Mouse (Mus musculus): ENCODE data around the gene Rmdn2.

Rmdn2 gene

DNA sequence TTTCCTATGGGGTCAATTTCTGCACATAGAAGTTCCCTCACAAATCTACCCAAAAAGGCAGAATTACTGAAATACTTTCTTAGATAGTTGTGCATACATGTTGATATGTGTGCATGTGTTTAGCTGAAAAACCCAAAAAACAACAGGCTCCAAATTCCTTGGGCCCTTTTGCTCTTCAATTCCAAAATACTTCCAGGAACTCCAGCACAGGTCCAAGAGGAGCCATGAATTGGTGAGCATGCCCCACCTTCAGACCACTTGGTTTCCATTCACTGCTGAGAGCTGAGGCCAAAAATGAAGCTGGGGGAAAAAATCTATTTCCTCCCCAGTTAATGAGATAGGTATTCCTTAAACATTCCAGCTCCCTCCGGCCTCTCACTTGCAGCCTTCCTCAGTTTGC lies 98.1 kb downstream of the Rmdn2 start:
- DNase-seq: no peak

GRCm38 (mm10) chr17:79710246-79710842 lies 98.7 kb downstream of the Rmdn2 start:
- DNase-seq: peak in 1 of 2 experiments; percentile 41

GRCm38 (mm10) chr17:79711944-79712343 lies 100.3 kb downstream of the Rmdn2 start:
- no peak for DNase-seq

DNA sequence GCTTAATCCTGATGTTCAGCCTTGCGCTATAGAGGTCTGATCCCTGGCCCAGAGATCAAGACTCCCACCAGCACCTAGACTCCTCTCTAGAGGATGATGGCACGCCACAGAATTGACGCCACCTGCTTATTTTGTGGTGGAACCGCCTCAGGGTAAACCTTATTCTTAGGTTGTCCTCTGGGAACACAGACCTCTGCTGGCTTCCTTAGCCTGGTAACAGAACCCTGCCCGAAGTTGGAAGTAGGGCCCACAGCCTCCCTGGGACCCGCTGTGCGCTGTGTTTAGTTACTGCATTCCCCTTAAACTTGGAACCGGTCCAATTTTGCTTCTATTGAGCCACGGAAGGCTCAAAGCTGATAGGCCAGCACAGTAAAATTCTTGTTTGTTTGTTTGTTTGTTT lies 100.9 kb downstream of the Rmdn2 start:
- peak in 1 of 2 experiments; percentile 38 for DNase-seq

DNA sequence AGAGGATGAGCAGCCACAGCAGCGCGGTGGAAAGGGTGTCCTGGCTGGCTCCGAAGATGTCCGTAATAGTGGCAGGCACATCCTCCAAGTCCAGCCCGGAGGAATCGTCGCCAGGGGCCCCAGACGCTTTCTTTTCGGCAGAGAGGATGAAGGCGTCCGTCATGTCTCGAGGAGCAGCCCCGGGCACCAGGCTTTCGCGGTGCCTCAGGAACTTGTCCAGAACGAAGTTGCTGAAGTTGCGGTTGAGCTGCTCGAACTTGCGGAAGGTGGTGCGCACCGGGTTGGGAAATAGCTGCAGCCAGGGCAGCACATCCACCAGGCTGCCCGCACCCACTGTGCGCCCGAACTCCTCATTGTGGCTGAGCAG lies 101.6 kb downstream of the Rmdn2 start:
- DNase-seq: no peak

GRCm38 (mm10) chr17:79713643-79714367 lies 102.1 kb downstream of the Rmdn2 start:
- peak; percentile 66 to 79 for DNase-seq

- peak; percentile 36 to 47 for DNase-seq
These were observed 102.8 kb downstream of the Rmdn2 start for GRCm38 (mm10) chr17:79714368-79714895.

- DNase-seq: peak; percentile 60 to 77
These were observed 103.4 kb downstream of the Rmdn2 start, which contains the start of gene Cyp1b1 for GRCm38 (mm10) chr17:79714931-79715637. Gene Cyp1b1, minus strand, starts transcription at chr17:79715061.

GRCm38 (mm10) chr17:79715649-79716143 lies 104.0 kb downstream of the Rmdn2 start:
- peak; percentile 95 to 97 for DNase-seq

- no peak for DNase-seq
These were observed 109.0 kb downstream of the Rmdn2 start for GRCm38 (mm10) chr17:79720681-79721080.

- no peak for DNase-seq
These were observed 115.0 kb downstream of the Rmdn2 start for GRCm38 (mm10) chr17:79726613-79727012.

DNA sequence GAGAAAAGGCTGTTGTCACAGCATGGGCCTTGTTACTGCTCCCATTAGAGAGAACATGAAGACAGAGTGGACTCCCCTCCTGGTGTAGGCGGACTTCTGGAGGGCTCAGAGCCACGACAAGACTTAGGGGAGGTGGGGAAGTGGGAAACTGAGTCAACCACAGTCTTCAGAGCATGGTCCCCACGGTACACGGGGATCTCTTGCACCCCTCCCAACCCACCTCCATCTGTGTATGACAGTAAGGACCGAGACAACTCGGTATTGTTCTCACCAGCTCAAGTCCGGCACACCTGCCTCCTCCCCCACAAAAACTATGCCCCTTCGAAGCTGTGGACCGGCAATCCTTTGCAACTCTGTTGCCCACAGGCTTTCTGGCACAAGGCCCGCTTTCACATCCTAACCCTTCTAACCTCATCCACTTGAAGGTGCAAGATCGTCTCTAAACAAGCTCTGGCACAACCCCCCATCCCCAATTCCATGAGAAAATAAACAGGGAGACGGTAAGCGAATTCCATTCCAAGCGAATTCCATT lies 116.5 kb downstream of the Rmdn2 start:
- peak; percentile 60 to 69 for DNase-seq

- DNase-seq: peak in 1 of 2 experiments; percentile 47
These were observed 117.2 kb downstream of the Rmdn2 start for GRCm38 (mm10) chr17:79728585-79729503.

DNA sequence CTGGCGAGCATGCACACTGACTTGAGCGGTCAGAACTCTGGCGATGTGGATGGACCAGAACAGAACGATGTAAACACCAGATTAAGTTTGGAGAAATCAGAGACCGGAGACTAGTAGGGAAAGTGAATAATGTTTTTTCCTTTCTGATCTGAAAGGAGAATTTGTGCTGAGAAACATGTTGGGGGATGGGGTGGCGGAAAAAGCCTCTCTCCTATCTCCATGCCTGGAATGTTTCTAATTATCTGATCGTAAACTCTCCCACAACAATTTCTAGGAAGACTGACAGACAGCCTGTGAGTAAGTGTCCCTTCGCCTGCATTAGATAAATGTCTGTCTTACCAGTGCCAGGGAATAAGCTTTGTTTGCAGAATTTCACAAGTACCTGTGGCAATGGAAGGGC lies 119.3 kb downstream of the Rmdn2 start:
- peak in 1 of 2 experiments; percentile 58 for DNase-seq

GRCm38 (mm10) chr17:79733039-79733438 lies 121.4 kb downstream of the Rmdn2 start:
- DNase-seq: no peak

GRCm38 (mm10) chr17:79737598-79737997 lies 125.9 kb downstream of the Rmdn2 start:
- DNase-seq: no peak

- DNase-seq: no peak
These were observed 127.3 kb downstream of the Rmdn2 start for GRCm38 (mm10) chr17:79738847-79739498.

- no peak for DNase-seq
These were observed 131.0 kb downstream of the Rmdn2 start for GRCm38 (mm10) chr17:79742635-79743034.

Data from kidney, postnatal 4 days (tissue).